Mouse (Mus musculus): Measurements from ENCODE around the gene Itga1.

DNA sequence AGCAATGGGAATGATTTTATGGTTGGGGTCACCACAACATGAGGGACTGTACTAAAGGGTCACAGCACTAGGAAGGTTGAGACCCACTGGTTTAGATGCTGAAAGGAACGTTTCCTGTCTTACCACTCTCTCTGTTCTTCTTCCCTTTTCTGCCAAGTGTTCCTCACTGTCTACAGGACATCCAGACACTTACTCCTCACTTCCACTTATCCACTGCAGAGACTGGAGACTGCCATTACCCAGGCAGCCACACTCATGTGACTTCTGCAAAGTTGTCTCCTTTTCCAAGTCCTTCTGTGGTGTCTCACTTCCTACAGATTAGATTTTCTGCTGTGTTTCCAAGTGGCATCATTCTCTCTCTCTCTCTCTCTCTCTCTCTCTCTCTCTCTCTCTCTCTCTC is 177.0 kb downstream of the Itga1 start:
- no peak for TF ChIP-seq EP300 (IDR thresholded peaks at IDR 0.05)
- TF ChIP-seq CTCF (IDR thresholded peaks at IDR 0.05) = no peak
